Mouse (Mus musculus): ENCODE results near the gene Slc6a12.

GRCm38 (mm10) chr6:121341650-121342049, 1.2 kb upstream of the Slc6a12 start:
- TF ChIP-seq POLR2A (IDR thresholded peaks at IDR 0.05; ENCODE audit: insufficient read length, low read depth): no peak
- TF ChIP-seq E2F4 (IDR thresholded peaks at IDR 0.05; ENCODE audit: insufficient read depth): no peak
- TF ChIP-seq USF1 (IDR thresholded peaks at IDR 0.05; ENCODE audit: low read depth): no peak
- TF ChIP-seq MAX (IDR thresholded peaks at IDR 0.05; ENCODE audit: low read depth): no peak
- TF ChIP-seq TCF12 (IDR thresholded peaks at IDR 0.05; ENCODE audit: insufficient read depth, poor library complexity, severe bottlenecking): no peak
- no peak for TF ChIP-seq POLR2AphosphoS2 (IDR thresholded peaks at IDR 0.05; ENCODE audit: insufficient read length, low read depth)
- TF ChIP-seq TCF3 (IDR thresholded peaks at IDR 0.05; ENCODE audit: insufficient read length, low read depth): no peak
- TF ChIP-seq MYOG (IDR thresholded peaks at IDR 0.05; ENCODE audit: control insufficient read depth in 1 of 3, insufficient read depth in 1 of 3, insufficient read length in 2 of 3, low read depth in 2 of 3): no peak
- TF ChIP-seq CEBPB (IDR thresholded peaks at IDR 0.05; ENCODE audit: insufficient read depth, poor library complexity, severe bottlenecking): no peak
- no peak for TF ChIP-seq MYOD1 (IDR thresholded peaks at IDR 0.05; ENCODE audit: control insufficient read depth in 1 of 3, insufficient read length in 2 of 3, low read depth in 2 of 3)
- TF ChIP-seq SRF (IDR thresholded peaks at IDR 0.05; ENCODE audit: control insufficient read depth, insufficient read length, low read depth): no peak
- TF ChIP-seq REST (IDR thresholded peaks at IDR 0.05; ENCODE audit: insufficient read depth, insufficient read length): no peak
